Mouse (Mus musculus) embryo, embryonic 9.5 days (tissue): Measurements from ENCODE around the gene Lcor.

Source experiments
- DNase-seq: peaks from one replicate; pipeline ENCODE4 v3.0.0-alpha.2; 2017; ENCODE audit errors: extremely low spot score

Gene Lcor

GRCm38 (mm10) chr19:41482190-41482908 is at the start of gene Lcor:
Gene Lcor (plus strand): TSS chr19:41482637.
- DNase-seq = peak; percentile 84

GRCm38 (mm10) chr19:41435366-41435765 is 47.1 kb upstream of the Lcor start:
- DNase-seq = no peak

- no peak for DNase-seq
Measured at GRCm38 (mm10) chr19:41436461-41436860, 46.0 kb upstream of the Lcor start.

GRCm38 (mm10) chr19:41438953-41439352 is 43.5 kb upstream of the Lcor start:
- DNase-seq = no peak

- DNase-seq = no peak
Measured at GRCm38 (mm10) chr19:41441446-41441845, 41.0 kb upstream of the Lcor start.

GRCm38 (mm10) chr19:41441911-41442607 is 40.4 kb upstream of the Lcor start:
- DNase-seq = no peak

- DNase-seq = peak; percentile 72
Measured at GRCm38 (mm10) chr19:41442608-41442969, 39.8 kb upstream of the Lcor start.

GRCm38 (mm10) chr19:41444491-41444890 is 37.9 kb upstream of the Lcor start:
- no peak for DNase-seq

- no peak for DNase-seq
Measured at GRCm38 (mm10) chr19:41445013-41445610, 37.3 kb upstream of the Lcor start.

- DNase-seq = no peak
Measured at GRCm38 (mm10) chr19:41445723-41446122, 36.7 kb upstream of the Lcor start.

- DNase-seq = no peak
Measured at GRCm38 (mm10) chr19:41447166-41447565, 35.3 kb upstream of the Lcor start.

- no peak for DNase-seq
Measured at GRCm38 (mm10) chr19:41447760-41448159, 34.7 kb upstream of the Lcor start.

GRCm38 (mm10) chr19:41449415-41450075 is 32.9 kb upstream of the Lcor start:
- DNase-seq = no peak

- DNase-seq = no peak
Measured at GRCm38 (mm10) chr19:41452166-41452565, 30.3 kb upstream of the Lcor start.

GRCm38 (mm10) chr19:41454601-41455000 is 27.8 kb upstream of the Lcor start:
- no peak for DNase-seq

GRCm38 (mm10) chr19:41455091-41455626 is 27.3 kb upstream of the Lcor start:
- no peak for DNase-seq

GRCm38 (mm10) chr19:41457181-41457580 is 25.3 kb upstream of the Lcor start:
- DNase-seq = no peak

GRCm38 (mm10) chr19:41462166-41462735 is 20.2 kb upstream of the Lcor start:
- no peak for DNase-seq

GRCm38 (mm10) chr19:41463841-41464240 is 18.6 kb upstream of the Lcor start:
- no peak for DNase-seq

- no peak for DNase-seq
Measured at GRCm38 (mm10) chr19:41466475-41466874, 16.0 kb upstream of the Lcor start.

- no peak for DNase-seq
Measured at GRCm38 (mm10) chr19:41473566-41474135, 8.8 kb upstream of the Lcor start.
